Mouse (Mus musculus) heart, postnatal 0 days (tissue): Measurements from ENCODE around the gene Kctd2. TPM values are rescaled to one million over a fixed set of nuclear protein-coding genes. Genes with fewer than 3 reads are reported as not detected.

ENCODE experiments used
- ATAC-seq: fragments of 200-750 bp; cut with Nextera tagmentation; 2 replicates; pipeline ENCODE4 v1.8.0; 2017; ENCODE audit warnings: low read depth, moderate number of reproducible peaks, moderate library complexity; ENCODE audit not compliant: insufficient read depth
- DNase-seq: peaks from one replicate; pipeline ENCODE4 v3.0.0-alpha.2; 2016; ENCODE audit warnings: low spot score
- H3K27ac ChIP-seq: fragments of 300-500 bp; sonication (generic); 2 replicates; pipeline ENCODE4 v1.5.1; 2014; ENCODE audit warnings: low read depth, mild to moderate bottlenecking
- H3K27me3 ChIP-seq: fragments of 300-500 bp; sonication (generic); 2 replicates; pipeline ENCODE4 v1.6.1; 2014; ENCODE audit warnings: low read length, mixed read lengths; ENCODE audit not compliant: control insufficient read depth, insufficient read depth
- H3K36me3 ChIP-seq: fragments of 300-500 bp; sonication (generic); replicated peaks from 2 replicates; pipeline ENCODE4 v1.6.1; 2014; ENCODE audit warnings: low read length, mixed read lengths; ENCODE audit not compliant: control insufficient read depth, insufficient read depth
- H3K4me1 ChIP-seq: fragments of 300-500 bp; sonication (generic); 2 replicates; pipeline ENCODE4 v1.6.1; 2014; ENCODE audit warnings: antibody characterized with exemption; ENCODE audit not compliant: control insufficient read depth, insufficient read depth
- H3K4me2 ChIP-seq: fragments of 300-500 bp; sonication (generic); 2 replicates; pipeline ENCODE4 v1.6.1; 2014; ENCODE audit warnings: low read depth, mild to moderate bottlenecking, low read length, moderate library complexity
- H3K4me3 ChIP-seq: fragments of 300-500 bp; sonication (generic); 2 replicates; pipeline ENCODE4 v1.5.1; 2014; ENCODE audit warnings: low read depth, low read length
- H3K9ac ChIP-seq: fragments of 300-500 bp; sonication (generic); replicated peaks from 2 replicates; pipeline ENCODE4 v1.6.1; 2014; ENCODE audit warnings: low read depth, low read length, mixed read lengths
- H3K9me3 ChIP-seq: fragments of 300-500 bp; sonication (generic); replicated peaks from 2 replicates; pipeline ENCODE4 v1.6.1; 2016; ENCODE audit warnings: low read length; ENCODE audit not compliant: control insufficient read depth
- CTCF ChIP-seq: IDR thresholded peaks from 2 replicates; pipeline ENCODE4 v1.5.1; 2016; ENCODE audit warnings: antibody characterized with exemption, control low read depth, low read depth
- EP300 ChIP-seq: IDR thresholded peaks from 2 replicates; pipeline ENCODE4 v1.6.1; 2016; ENCODE audit warnings: antibody characterized with exemption, low read depth
- WGBS: fragments of 180-500 bp; shearing (Covaris S2); extraction: QIAGEN DNeasy Blood & Tissue Kit; methylation state at CpG from one replicate; pipeline ENCODE4 v1.1.7; 2014; 5-methylcytosine and 5-hydroxymethylcytosine counted together
- polyA plus RNA-seq: library from polyadenylated mRNA; unstranded; fragments of >200 nt; fragmentation: Nextera tagmentation; extraction: Ambion mirVana; gene quantifications from 2 replicates; pipeline ENCODE4 v1.2.1, GENCODE M21; 2015
- total RNA-seq: library from RNA; depleted of rRNA; stranded (reverse); fragments of >200 nt; gene quantifications from 2 replicates; pipeline ENCODE4 v1.2.3, GENCODE M21; 2014; ENCODE audit warnings: low replicate concordance

The Kctd2 gene
- total and polyA plus RNA-seq, 2 experiments from 2014 or later, result 8.3 to 15.6 TPM

GRCm38 (mm10) chr11:115403338-115404124 is 16.4 kb upstream of the Kctd2 start, which contains the start of gene Mrpl58:
Mrpl58 (plus strand) TSS chr11:115403752.
- H3K4me1 ChIP-seq, result peaks cover 15% of the 10 kb centered on the region; the same call in 1 of the 2 replicates
- ATAC-seq (peak; percentile 92), DNase-seq (peak; percentile 78)
- no peaks in the 10 kb centered on the region for H3K9me3 ChIP-seq
- H3K27ac ChIP-seq, result peak within 1 kb of the TSS; percentile 88
- peak within 1 kb of the TSS; percentile 88 for H3K4me2 ChIP-seq
- H3K9ac ChIP-seq, result peak within 1 kb of the TSS; percentile 85
- TF ChIP-seq EP300, result peak; percentile 49; the same call in 1 of the 2 replicates
- TF ChIP-seq CTCF, result no peak
- H3K36me3 ChIP-seq, result peaks cover 18% of the 10 kb centered on the region
- no peaks in the 10 kb centered on the region for H3K27me3 ChIP-seq
- peak within 1 kb of the TSS; percentile 97 for H3K4me3 ChIP-seq
- 3% methylated on average over 50 of the region's 50 CpGs for WGBS

- no peak for TF ChIP-seq CTCF
- H3K36me3 ChIP-seq, result peaks cover 38% of the 10 kb centered on the region
- H3K9me3 ChIP-seq, result no peaks in the 10 kb centered on the region
- H3K4me3 ChIP-seq, result no peak overlapping the region
- DNase-seq, result no peak
- ATAC-seq, result no peak
- H3K27me3 ChIP-seq, result no peaks in the 10 kb centered on the region
- no peak overlapping the region for H3K27ac ChIP-seq
- peaks cover 15% of the 10 kb centered on the region; the same call in 1 of the 2 replicates for H3K4me1 ChIP-seq
- 91% methylated on average over 6 of the region's 6 CpGs for WGBS
- no peak overlapping the region for H3K4me2 ChIP-seq
- H3K9ac ChIP-seq, result no peak overlapping the region
Measured at GRCm38 (mm10) chr11:115405723-115406122, 14.2 kb upstream of the Kctd2 start.

DNA sequence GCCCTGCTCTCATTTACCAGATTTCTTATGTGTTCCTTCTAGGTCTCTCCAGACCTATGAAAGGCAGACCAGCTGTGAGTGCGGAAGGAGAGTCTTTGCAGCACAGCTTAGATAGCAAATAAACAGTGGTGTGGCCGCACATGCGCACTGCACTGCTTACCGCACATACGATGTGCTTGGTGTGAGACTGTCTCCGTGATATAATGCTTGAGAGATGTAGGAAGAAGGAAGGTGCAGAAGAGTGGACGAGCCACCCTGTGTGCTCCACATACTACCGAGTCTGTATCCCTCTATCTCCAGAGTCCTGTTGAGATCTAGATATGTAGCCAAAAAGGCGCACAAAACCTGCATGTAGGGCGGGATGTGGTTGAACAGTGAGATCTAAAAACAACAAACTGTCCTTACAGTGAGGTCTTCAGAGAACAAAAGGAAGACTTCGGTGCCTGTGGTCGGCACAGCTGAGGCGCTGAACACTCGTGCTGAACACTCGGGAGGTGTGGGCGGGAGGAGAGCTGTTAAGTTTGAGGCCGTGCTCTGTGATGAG is 13.0 kb upstream of the Kctd2 start:
- peak overlapping the region; percentile 76; the same call in 1 of the 2 replicates for H3K27ac ChIP-seq
- 86% methylated on average over 17 of the region's 17 CpGs for WGBS
- H3K4me1 ChIP-seq, result peaks cover 15% of the 10 kb centered on the region; the same call in 1 of the 2 replicates
- ATAC-seq, result no peak
- no peak for DNase-seq
- H3K4me2 ChIP-seq, result no peak overlapping the region; the same call in 1 of the 2 replicates
- H3K4me3 ChIP-seq, result no peak overlapping the region
- H3K9me3 ChIP-seq, result no peaks in the 10 kb centered on the region
- TF ChIP-seq EP300 (no peak), CTCF (no peak)
- H3K9ac ChIP-seq, result no peak overlapping the region
- H3K27me3 ChIP-seq, result no peaks in the 10 kb centered on the region
- peaks cover 44% of the 10 kb centered on the region for H3K36me3 ChIP-seq

DNA sequence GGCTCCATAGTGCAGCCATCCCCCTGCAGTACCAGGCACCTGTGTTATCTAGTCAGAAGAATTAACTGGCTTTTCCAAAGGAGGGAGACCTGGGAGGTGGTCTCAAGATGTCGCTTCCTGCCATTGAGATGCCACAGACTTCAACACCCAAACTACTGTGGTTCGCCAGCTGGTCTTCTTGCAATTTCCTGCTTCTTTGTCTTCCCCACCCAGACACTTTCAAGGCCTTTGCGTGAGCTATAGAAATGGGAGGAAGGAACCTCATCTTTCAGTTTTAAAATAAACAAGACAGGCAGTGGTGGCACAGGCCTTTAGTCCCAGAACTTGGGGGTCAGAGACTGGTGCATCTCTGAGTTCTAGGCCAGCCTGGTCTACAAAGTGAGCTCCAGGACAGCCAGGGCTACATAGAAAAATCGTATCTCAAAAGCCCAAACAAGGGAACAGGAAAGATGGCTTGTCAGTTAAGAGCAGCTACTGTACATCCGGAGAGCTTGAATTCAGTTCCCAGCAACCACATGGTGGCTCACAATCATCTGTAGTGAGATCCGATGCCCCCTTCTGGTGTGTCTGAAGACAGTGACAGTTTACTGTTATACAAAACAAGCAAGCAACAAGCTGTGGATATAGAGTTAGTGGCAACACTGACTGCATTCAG is 11.5 kb upstream of the Kctd2 start:
- Histone ChIP-seq H3K4me1 (peaks cover 9% of the 10 kb centered on the region; the same call in 1 of the 2 replicates), H3K36me3 (peaks cover 44% of the 10 kb centered on the region), H3K4me2 (no peak overlapping the region), H3K4me3 (no peak overlapping the region), H3K9me3 (no peaks in the 10 kb centered on the region), H3K27ac (peak overlapping the region; percentile 76; the same call in 1 of the 2 replicates), H3K9ac (no peak overlapping the region), H3K27me3 (no peaks in the 10 kb centered on the region)
- DNase-seq, result no peak
- ATAC-seq, result no peak
- WGBS, result 73% methylated on average over 6 of the region's 6 CpGs
- TF ChIP-seq CTCF (no peak), EP300 (no peak)

- no peak overlapping the region for H3K9ac ChIP-seq
- no peak for TF ChIP-seq CTCF
- H3K36me3 ChIP-seq, result peaks cover 44% of the 10 kb centered on the region
- peak overlapping the region; percentile 76; the same call in 1 of the 2 replicates for H3K27ac ChIP-seq
- no peak overlapping the region for H3K4me3 ChIP-seq
- ATAC-seq (no peak), DNase-seq (no peak)
- no peaks in the 10 kb centered on the region for H3K9me3 ChIP-seq
- no peaks in the 10 kb centered on the region for H3K27me3 ChIP-seq
- WGBS, result 93% methylated on average over 7 of the region's 7 CpGs
- H3K4me2 ChIP-seq, result no peak overlapping the region
- H3K4me1 ChIP-seq, result 0 out of 2 replicates have a peak, but pooled peaks cover 4% of the 10 kb centered on the region
Measured at GRCm38 (mm10) chr11:115409556-115409955, 10.4 kb upstream of the Kctd2 start.
